Mouse (Mus musculus) stomach, embryonic 15.5 days (tissue): Measurements from ENCODE around the gene Plekhg1. TPM values are rescaled to one million over a fixed set of nuclear protein-coding genes. Genes with fewer than 3 reads are reported as not detected.
A peak's percentile ranks its signal among the peaks of the same experiment; 100 is the strongest.

Experiments
- ATAC-seq: fragments of 200-750 bp; cut with Nextera tagmentation; 2 replicates; pipeline ENCODE4 v1.8.0; 2017; ENCODE audit warnings: low read depth, moderate number of reproducible peaks, moderate TSS enrichment; ENCODE audit not compliant: insufficient read depth, low FRiP score
- H3K27ac ChIP-seq: fragments of 300-500 bp; sonication (generic); 2 replicates; pipeline ENCODE4 v1.5.1; 2015; ENCODE audit warnings: mild to moderate bottlenecking, inconsistent platforms
- H3K27me3 ChIP-seq: fragments of 300-500 bp; sonication (generic); replicated peaks from 2 replicates; pipeline ENCODE4 v1.6.1; 2015; ENCODE audit warnings: inconsistent platforms
- H3K36me3 ChIP-seq: fragments of 300-500 bp; sonication (generic); 2 replicates; pipeline ENCODE4 v1.6.1; 2015; ENCODE audit warnings: inconsistent platforms
- H3K4me1 ChIP-seq: fragments of 300-500 bp; sonication (generic); 2 replicates; pipeline ENCODE4 v1.6.1; 2015; ENCODE audit warnings: inconsistent platforms
- H3K4me2 ChIP-seq: fragments of 300-500 bp; sonication (generic); 2 replicates; pipeline ENCODE4 v1.6.1; 2015; ENCODE audit warnings: mild to moderate bottlenecking, inconsistent platforms
- H3K4me3 ChIP-seq: fragments of 300-500 bp; sonication (generic); replicated peaks from 2 replicates; pipeline ENCODE4 v1.5.1; 2015; ENCODE audit warnings: inconsistent platforms
- H3K9ac ChIP-seq: fragments of 300-500 bp; sonication (generic); 2 replicates; pipeline ENCODE4 v1.6.1; 2015; ENCODE audit warnings: inconsistent platforms
- H3K9me3 ChIP-seq: fragments of 300-500 bp; sonication (generic); 2 replicates; pipeline ENCODE4 v1.6.1; 2016; ENCODE audit warnings: inconsistent platforms
- WGBS: fragments of 180-500 bp; shearing (Covaris S2); methylation state at CpG from one replicate; pipeline ENCODE4 v1.1.7; 2015; 5-methylcytosine and 5-hydroxymethylcytosine counted together
- polyA plus RNA-seq: library from polyadenylated mRNA; unstranded; fragments of >200 nt; fragmentation: Nextera tagmentation; extraction: Ambion mirVana; gene quantifications from 2 replicates; pipeline ENCODE4 v1.2.1, GENCODE M21; 2015

Plekhg1 gene
- polyA plus RNA-seq, 1 experiment from 2014 or later = 9.2 TPM

- H3K4me1 ChIP-seq = peaks cover 9% of the 10 kb centered on the region; the same call in 1 of the 2 replicates
- no peak overlapping the region for H3K9ac ChIP-seq
- WGBS = 87% methylated on average over 5 of the region's 5 CpGs
- no peak for ATAC-seq
- H3K9me3 ChIP-seq = no peaks in the 10 kb centered on the region
- no peaks in the 10 kb centered on the region for H3K36me3 ChIP-seq
- H3K27ac ChIP-seq = no peak overlapping the region
- no peak overlapping the region for H3K4me2 ChIP-seq
- H3K27me3 ChIP-seq = no peaks in the 10 kb centered on the region
- H3K4me3 ChIP-seq = no peak overlapping the region
These were observed 262.5 kb downstream of the Plekhg1 start for GRCm38 (mm10) chr10:4002711-4003110.

- Histone ChIP-seq H3K4me2 (no peak overlapping the region), H3K9ac (no peak overlapping the region), H3K27ac (peak overlapping the region; percentile 75), H3K36me3 (no peaks in the 10 kb centered on the region), H3K27me3 (no peaks in the 10 kb centered on the region), H3K4me1 (peaks cover 9% of the 10 kb centered on the region; the same call in 1 of the 2 replicates), H3K4me3 (no peak overlapping the region), H3K9me3 (no peaks in the 10 kb centered on the region)
- no peak for ATAC-seq
- 67% methylated on average over 7 of the region's 7 CpGs for WGBS
These were observed 265.0 kb downstream of the Plekhg1 start for GRCm38 (mm10) chr10:4005191-4005590.

- no peak overlapping the region for H3K4me3 ChIP-seq
- H3K9ac ChIP-seq = no peak overlapping the region
- no peaks in the 10 kb centered on the region for H3K27me3 ChIP-seq
- peak overlapping the region; percentile 82 for H3K27ac ChIP-seq
- H3K4me1 ChIP-seq = peaks cover 9% of the 10 kb centered on the region; the same call in 1 of the 2 replicates
- H3K36me3 ChIP-seq = no peaks in the 10 kb centered on the region
- 38% methylated on average over 7 of the region's 7 CpGs for WGBS
- peak; percentile 87; the same call in 1 of the 2 replicates for ATAC-seq
- H3K9me3 ChIP-seq = no peaks in the 10 kb centered on the region
- H3K4me2 ChIP-seq = no peak overlapping the region
These were observed 266.3 kb downstream of the Plekhg1 start for GRCm38 (mm10) chr10:4006296-4007015.

Other genes with a start within 250 kb of the Plekhg1 start
- 7.6 and 8.8 TPM in 2 replicates for gene Iyd, start 200.1 kb upstream of the Plekhg1 start, polyA plus RNA-seq
- 14.6 and 17.1 TPM in 2 replicates for gene Mthfd1l, start 232.8 kb downstream of the Plekhg1 start, polyA plus RNA-seq